Mouse (Mus musculus) left cerebral cortex, adult 9 months (tissue): ENCODE measurements around the gene Tfeb.

Experiments used
- DNase-seq, 2 experiments: peaks; one replicate each; pipeline ENCODE4 v3.0.0; 2022; ENCODE audit warnings: low spot score in 2 of 2

Tfeb gene

GRCm38 (mm10) chr17:47711883-47712282 lies 24.9 kb upstream of the Tfeb start:
- DNase-seq = no peak

DNA sequence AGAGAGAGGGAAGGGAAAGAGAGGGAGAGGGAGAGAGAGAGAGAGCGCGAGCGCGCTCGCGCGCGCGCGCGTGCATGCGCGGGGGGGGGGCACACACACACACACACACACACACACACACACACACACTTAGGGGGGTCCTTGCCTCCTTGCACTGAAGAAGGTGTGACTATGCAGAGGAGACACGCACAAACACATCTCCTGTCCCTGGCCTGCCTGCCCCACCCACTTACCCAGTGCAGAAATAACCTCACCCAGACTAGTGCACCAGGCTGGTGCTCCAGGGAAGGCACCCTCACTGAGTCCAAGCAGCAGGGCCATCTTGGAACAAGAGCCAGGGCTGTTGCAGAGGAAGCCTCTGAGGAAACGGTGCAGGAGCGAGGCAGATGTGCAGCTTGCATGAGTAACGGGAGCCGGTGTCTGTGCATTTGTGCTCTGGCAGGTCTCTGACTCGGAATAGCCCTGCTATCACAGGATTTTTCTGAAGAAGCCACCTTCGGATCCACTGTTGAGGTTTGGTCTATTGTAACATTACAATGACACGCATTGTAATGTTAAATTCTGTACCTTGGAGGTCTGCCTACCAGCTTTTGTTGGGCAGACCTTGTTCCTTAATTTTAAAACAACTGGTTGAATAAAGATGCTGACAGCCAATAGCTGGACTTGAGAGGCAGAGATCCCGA lies 23.8 kb upstream of the Tfeb start:
- DNase-seq = no peak

GRCm38 (mm10) chr17:47715037-47715436 lies 21.8 kb upstream of the Tfeb start:
- no peak for DNase-seq

DNA sequence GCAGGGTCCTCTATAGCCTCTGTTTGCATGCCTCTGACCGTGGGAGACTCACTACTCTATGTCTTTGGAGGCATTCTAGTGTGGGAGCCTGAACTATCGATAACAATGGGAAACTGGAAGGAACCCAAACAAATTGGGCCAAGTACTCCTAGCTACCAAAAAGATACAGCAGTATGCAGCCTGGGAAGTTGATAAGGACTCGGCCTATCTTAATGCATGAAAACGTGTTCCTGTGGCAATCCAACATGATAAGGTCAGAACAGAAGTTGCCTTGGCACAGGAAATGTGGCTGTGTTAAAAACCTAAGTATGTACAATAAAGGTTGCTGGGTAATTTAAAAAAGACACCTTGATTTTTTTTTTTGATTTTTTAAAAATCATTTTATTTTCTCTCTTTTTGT lies 15.6 kb upstream of the Tfeb start:
- DNase-seq = no peak

DNA sequence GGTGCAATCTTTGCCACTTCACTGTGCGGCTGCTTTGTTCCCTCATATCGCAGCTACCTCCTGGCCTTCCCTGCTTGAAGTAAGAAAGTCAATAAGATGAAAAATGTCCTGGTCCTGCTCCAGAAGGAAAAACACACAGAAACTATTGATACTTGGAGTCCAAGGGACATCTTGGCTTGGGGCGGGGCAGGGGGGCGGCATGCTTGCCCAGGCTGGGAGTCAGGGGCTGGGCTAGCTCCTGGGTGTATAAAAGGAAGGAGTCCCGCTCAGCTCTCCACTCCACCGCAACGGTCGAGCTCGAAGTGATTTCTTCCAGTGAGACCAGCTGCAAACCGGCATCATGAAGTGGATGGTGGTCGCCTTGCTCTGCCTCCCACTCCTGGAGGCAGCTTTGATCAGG lies 10.3 kb upstream of the Tfeb start, which contains the start of gene Pgc:
Gene Pgc, plus strand, starts transcription at position 277 of the 400 bp plus-strand sequence.
- no peak for DNase-seq

DNA sequence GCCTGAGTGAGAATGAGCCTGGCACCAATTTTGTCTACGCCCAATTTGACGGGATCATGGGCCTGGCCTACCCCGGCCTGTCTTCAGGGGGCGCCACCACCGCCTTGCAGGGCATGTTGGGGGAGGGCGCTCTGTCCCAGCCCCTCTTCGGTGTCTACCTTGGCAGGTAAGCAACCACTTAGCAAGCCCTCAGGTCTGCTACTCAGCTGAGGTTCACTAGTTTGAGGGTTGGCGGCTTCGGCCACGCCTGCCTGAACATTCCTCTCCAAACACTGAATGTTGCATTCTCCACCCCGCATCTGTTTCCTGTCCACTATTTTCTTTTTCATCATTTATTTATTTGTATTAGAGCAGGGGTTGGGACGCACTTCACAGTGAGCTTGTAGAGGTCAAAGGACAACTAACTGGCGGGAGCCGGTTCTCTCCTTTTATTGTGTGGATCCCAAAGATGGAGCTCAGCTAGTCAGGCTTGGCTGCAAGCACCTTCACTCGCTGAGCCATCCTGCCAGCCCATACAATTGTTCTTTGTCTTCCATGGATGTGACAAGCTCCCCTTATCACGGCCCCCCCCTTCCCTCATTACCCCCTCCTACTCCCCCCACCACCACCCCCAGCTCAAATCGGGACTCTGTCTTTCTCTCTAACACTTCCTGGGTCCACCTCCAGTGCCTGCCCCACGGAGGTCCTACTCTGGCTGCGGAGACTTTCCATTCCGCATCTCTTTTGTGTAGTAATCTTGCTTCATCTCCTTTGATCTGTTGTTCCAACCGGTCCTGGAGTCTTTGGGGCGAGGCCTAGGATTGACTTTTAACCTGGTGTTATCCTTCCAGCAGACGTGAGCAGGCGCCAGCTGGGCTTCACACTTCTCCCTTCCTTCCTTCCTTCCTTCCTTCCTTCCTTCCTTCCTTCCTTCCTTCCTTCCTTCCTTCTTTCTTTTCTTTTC lies 5.9 kb upstream of the Tfeb start:
- no peak for DNase-seq

DNA sequence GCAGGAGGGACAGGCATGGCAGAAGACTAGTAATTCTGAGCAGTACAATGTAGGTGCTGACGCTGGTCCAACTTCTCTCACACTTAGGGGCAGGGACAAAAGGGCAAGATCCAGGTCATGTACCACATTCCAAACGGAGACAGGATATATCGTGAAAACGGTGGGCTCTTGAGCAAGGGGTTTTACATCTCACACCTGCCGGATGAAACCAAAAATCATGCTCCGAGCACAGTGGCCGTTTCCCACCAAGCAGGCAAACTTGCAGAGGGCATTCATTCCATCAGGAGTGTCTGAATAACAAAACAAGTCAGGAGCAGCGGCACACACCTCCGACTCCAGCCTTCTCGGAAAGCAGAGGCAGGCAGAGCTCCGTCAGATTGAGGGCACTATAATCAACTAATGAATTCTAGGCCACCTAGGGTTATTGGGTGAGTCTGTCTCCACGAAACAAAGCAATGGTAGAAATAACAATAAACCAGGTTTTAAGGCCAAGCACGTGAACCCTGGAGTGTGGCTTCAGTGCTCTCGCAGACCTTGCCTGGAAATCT lies 1.2 kb upstream of the Tfeb start:
- no peak for DNase-seq

GRCm38 (mm10) chr17:47737271-47738065 lies 638 bp downstream of the Tfeb start:
- peak; percentile 68 to 77 for DNase-seq

DNA sequence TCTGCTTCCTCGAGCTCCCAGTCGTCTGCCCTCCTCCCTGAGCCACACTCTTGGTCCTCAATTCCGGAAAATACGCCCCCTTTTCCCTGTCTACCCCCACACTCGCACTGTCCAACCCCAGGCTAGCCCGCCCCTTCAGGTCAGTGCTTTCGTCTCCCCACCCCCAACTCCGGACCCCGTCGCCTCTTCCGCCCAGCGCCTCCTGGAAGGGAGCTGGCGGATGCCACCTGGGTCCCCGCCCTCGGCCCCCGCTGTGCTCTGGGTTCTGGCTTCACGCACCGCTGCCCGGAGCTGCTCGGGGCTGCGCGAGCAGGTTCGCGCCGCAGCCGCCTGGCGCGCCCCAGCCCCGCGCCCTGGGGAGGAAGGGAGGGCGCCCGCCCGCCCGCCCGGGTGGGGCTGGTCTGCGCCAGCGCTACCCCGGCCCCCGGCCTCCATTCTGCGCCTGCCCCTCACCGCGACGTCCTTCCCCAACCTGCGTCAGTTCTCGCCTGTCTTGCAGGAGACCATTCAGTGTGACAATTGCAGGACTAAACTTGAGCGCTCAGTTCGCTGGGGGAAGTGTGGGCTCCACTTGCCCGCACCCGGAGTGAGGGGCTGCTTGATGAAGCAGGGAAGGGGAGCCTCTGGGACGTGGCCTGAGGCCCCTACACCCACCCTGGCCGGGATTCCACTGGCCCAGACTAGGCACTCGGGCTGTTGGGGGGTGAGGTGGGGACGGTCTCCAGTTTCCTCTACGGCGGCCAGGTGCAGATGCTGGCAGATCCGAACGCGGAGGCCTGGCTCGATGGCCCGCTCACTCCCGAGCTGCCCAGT lies 1.4 kb downstream of the Tfeb start:
- no peak for DNase-seq

DNA sequence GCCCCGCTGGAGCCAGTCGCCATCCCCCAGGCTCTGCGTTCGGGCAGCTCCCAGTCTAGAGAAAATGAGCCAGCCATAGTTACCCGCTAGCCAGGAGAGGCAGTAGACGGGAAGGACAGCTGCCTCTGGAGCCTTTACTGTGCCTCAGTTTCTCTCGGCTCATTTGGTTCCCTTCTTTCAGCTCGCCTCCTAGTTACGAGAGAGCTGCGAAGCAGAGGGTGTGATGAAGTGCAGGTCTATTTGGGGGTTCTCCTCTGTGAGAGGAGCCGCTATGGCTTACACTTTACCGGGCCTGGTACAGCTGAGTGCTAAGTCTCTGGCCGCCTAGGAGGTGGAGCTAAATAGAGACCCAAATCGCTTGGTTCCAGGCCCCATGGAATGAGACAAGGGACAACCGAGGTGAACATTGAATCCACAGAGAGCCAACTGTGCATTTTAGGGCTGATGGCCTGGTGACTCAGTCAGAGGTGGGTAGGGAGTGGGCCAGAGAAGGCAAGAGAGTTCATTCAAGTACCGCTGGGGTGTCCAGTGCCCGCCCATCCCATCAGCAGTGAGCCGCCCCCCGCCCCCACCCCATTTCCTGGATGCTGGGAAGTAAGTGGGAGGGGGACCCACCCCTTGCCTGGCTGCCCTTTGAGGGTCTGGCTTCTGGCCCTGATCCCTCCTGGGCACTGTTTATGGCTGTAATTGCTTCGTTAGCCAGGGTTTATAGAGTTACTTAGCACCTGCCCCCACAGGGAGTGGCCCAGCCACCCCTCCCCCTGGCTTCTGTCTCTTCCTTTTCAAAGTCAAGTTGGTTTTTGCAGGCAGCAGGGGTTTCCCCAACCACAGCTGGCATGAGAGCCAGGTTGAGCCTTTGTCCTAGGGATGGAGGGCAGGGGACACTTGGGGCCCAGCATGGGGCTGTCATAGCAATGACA lies 2.3 kb downstream of the Tfeb start:
- no peak for DNase-seq

DNA sequence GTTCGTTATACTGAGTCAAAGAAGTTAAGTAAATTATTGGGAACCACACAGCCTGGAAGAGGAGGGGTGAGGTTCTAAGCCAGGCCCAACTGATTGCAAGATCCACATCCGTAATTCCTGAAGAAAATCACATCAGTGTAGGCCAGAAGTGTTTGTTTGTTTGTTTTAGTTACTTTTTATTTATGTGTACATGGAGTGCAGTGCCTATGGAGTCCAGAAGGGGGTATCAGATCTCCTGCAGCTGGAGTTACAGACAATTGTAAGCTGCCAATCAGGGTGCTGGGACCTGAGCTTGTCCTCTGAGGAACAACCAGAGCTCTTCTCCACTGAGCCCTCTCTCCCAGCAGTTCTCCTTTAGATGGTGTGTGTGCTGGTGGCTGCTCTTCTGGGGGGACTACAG lies 3.4 kb downstream of the Tfeb start:
- no peak for DNase-seq

GRCm38 (mm10) chr17:47742991-47743734 lies 6.3 kb downstream of the Tfeb start:
- DNase-seq = no peak

- DNase-seq = no peak
Measured at GRCm38 (mm10) chr17:47744086-47744485, 7.3 kb downstream of the Tfeb start.

GRCm38 (mm10) chr17:47744746-47745368 lies 8.0 kb downstream of the Tfeb start:
- no peak for DNase-seq

GRCm38 (mm10) chr17:47748791-47749553 lies 12.1 kb downstream of the Tfeb start:
- DNase-seq = no peak

GRCm38 (mm10) chr17:47749626-47750025 lies 12.8 kb downstream of the Tfeb start:
- DNase-seq = no peak

- DNase-seq = no peak
Measured at GRCm38 (mm10) chr17:47750101-47750500, 13.3 kb downstream of the Tfeb start.

DNA sequence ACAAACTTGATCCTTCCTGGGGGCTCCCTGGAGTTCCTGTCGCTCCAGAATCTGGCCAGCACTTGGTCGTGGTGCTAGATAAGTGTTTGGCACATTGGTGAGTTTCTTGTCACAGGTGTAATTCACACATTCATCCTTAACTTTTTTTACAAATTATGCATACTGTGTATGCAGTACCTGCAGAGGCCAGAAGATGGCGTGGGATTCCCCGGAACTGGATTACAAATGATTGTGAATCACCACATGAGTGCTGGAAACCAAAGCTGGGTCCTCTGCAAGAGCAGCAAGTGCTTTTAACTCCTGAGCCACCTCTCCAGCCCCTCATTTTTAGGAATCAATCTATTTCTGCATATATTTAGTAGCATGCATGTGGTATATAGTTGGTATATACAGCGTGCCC lies 15.0 kb downstream of the Tfeb start:
- DNase-seq = no peak
